Comparison of ENCODE assay signal across 30 mouse cellular contexts in the genomic region with DNA sequence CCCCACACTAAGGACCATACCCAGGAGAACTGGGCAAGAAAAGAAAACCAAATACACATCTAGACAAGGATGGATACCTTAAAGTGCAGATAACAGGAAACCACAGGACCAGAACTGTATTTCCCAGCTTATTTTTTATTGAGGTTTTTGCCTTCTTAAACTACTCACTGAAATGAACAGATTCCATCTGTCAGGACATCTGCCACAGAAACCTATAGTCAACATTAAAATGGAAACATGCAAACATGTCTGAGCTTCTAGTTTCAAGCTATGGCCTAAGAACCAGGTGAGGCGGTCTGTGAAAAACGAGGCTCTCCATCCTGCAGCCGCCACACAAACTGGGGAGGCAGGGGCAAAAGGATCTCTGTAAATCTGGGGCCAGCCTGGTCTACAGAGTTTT. TPM values are rescaled to one million over a fixed set of nuclear protein-coding genes. Genes with fewer than 3 reads are reported as not detected.
DNase-seq lines count a peak whose midpoint lies in the region; ATAC-seq and TF ChIP-seq lines count a peak whose summit lies in the region.
"Had no signal": no experiment of that assay in that cellular context is flagged by ENCODE, and none has a peak within 500 bp of the region (broad histone marks: within the 10 kb centered on the region; RNA-seq: fewer than 3 reads in every experiment).

No protein-coding gene starts in this region.

- H3K36me3 ChIP-seq in forebrain, embryonic 14.5 days (ENCODE audit: control insufficient read depth, insufficient read depth, low read length): peaks cover 5% of the 10 kb centered on the region; the same call in 1 of the 2 replicates
- no peaks in the 10 kb centered on the region for H3K36me3 ChIP-seq in forebrain, embryonic 11.5 days (ENCODE audit: control insufficient read depth, insufficient read depth, low read length)
- H3K36me3 ChIP-seq in liver, embryonic 16.5 days (ENCODE audit: control insufficient read depth, insufficient read depth): peaks cover 2% of the 10 kb centered on the region
- peaks cover 26% of the 10 kb centered on the region for H3K36me3 ChIP-seq in liver, embryonic 11.5 days (ENCODE audit: control insufficient read depth, insufficient read depth, low read length)
- H3K36me3 ChIP-seq: embryonic facial prominence, embryonic 12.5 days; heart, embryonic 15.5 days; midbrain, embryonic 15.5 days had no signal

- H3K27me3 ChIP-seq in forebrain, embryonic 14.5 days (replicated peaks; ENCODE audit: control insufficient read depth, insufficient read depth, low read length): no peaks in the 10 kb centered on the region
- no peaks in the 10 kb centered on the region for H3K27me3 ChIP-seq in forebrain, embryonic 11.5 days (ENCODE audit: control insufficient read depth, insufficient read depth, low read length)
- H3K27me3 ChIP-seq in liver, embryonic 16.5 days (ENCODE audit: control insufficient read depth, insufficient read depth, low read depth, low read length): no peaks in the 10 kb centered on the region
- H3K27me3 ChIP-seq in liver, embryonic 11.5 days (replicated peaks; ENCODE audit: control insufficient read depth, insufficient read depth, low read length): no peaks in the 10 kb centered on the region
- H3K27me3 ChIP-seq: embryonic facial prominence, embryonic 12.5 days; heart, embryonic 15.5 days; limb, embryonic 12.5 days; lung, embryonic 15.5 days; midbrain, embryonic 15.5 days; neural tube, embryonic 12.5 days had no signal

- TF ChIP-seq CTCF in layer of hippocampus, adult 2 months (conservative IDR thresholded peaks at IDR 0.05): no peak

- no peak overlapping the region; the same call in 1 of the 2 replicates for H3K9ac ChIP-seq in forebrain, embryonic 14.5 days (ENCODE audit: low read length)
- no peak overlapping the region for H3K9ac ChIP-seq in forebrain, embryonic 11.5 days (ENCODE audit: low read length)
- no peak overlapping the region for H3K9ac ChIP-seq in liver, embryonic 16.5 days (ENCODE audit: low read depth, low read length)
- no peak overlapping the region for H3K9ac ChIP-seq in liver, embryonic 11.5 days (ENCODE audit: low read depth, low read length)
- H3K9ac ChIP-seq: embryonic facial prominence, embryonic 12.5 days; heart, embryonic 15.5 days; limb, embryonic 12.5 days; liver, embryonic 14.5 days; lung, embryonic 15.5 days; midbrain, embryonic 15.5 days; neural tube, embryonic 12.5 days had no signal

- H3K27ac ChIP-seq in forebrain, embryonic 14.5 days (ENCODE audit: low read depth, low read length): peak overlapping the region; percentile 9; the same call in 1 of the 2 replicates
- no peak overlapping the region for H3K27ac ChIP-seq in forebrain, embryonic 11.5 days (ENCODE audit: low read depth, low read length)
- peak overlapping the region; percentile 73; the same call in 1 of the 2 replicates for H3K27ac ChIP-seq in layer of hippocampus, adult 2 months
- 0 out of 2 replicates have a peak overlapping the region, but pooled peaks have one; percentile 1 for H3K27ac ChIP-seq in liver, embryonic 16.5 days (ENCODE audit: low read length)
- no peak overlapping the region for H3K27ac ChIP-seq in liver, embryonic 11.5 days (ENCODE audit: low read depth, low read length)
- H3K27ac ChIP-seq: embryonic facial prominence, embryonic 12.5 days; heart, embryonic 10.5 days; limb, embryonic 12.5 days; liver, embryonic 14.5 days; lung, embryonic 15.5 days; midbrain, embryonic 10.5 days; midbrain, embryonic 15.5 days; neural tube, embryonic 12.5 days had no signal

- H3K4me3 ChIP-seq in forebrain, embryonic 14.5 days (ENCODE audit: low read depth, low read length): no peak overlapping the region
- no peak overlapping the region for H3K4me3 ChIP-seq in forebrain, embryonic 11.5 days (ENCODE audit: low read depth, low read length)
- no peak overlapping the region for H3K4me3 ChIP-seq in layer of hippocampus, adult 2 months
- no peak overlapping the region for H3K4me3 ChIP-seq in liver, embryonic 16.5 days (ENCODE audit: low read depth, low read length)
- H3K4me3 ChIP-seq in liver, embryonic 11.5 days (ENCODE audit: low read depth, low read length): no peak overlapping the region
- H3K4me3 ChIP-seq: embryonic facial prominence, embryonic 12.5 days; heart, embryonic 10.5 days; heart, embryonic 15.5 days; limb, embryonic 12.5 days; lung, embryonic 15.5 days; midbrain, embryonic 10.5 days; midbrain, embryonic 15.5 days; neural tube, embryonic 12.5 days had no signal

- DNase-seq in forebrain, embryonic 14.5 days (ENCODE audit: low spot score): peak; percentile 58
- DNase-seq in forebrain, embryonic 11.5 days (ENCODE audit: low spot score): no peak
- no peak for DNase-seq in layer of hippocampus, adult 2 months (ENCODE audit: low spot score in 2 of 2)
- DNase-seq in layer of hippocampus, adult 8-10 months (ENCODE audit: low spot score in 2 of 2): no peak
- DNase-seq in liver, embryonic 11.5 days (ENCODE audit: low spot score): no peak
- peak; percentile 85 for DNase-seq in brain, adult 2 months (ENCODE audit: low read depth, low spot score)
- no peak for DNase-seq in spleen, postnatal 4 days (ENCODE audit: low spot score in 2 of 2)
- DNase-seq: adrenal gland, postnatal 25 days; cerebellum, postnatal 36 days; gastrocnemius, postnatal 14 days; heart, adult 11 months; kidney, adult 18-20 months; kidney, postnatal 4 days; right cerebral cortex, postnatal 4 days; thymus, postnatal 25 days had no signal

- peaks cover 9% of the 10 kb centered on the region for H3K4me1 ChIP-seq in forebrain, embryonic 14.5 days (ENCODE audit: control insufficient read depth, insufficient read depth, low read length)
- 0 out of 2 replicates have a peak, but pooled peaks cover 3% of the 10 kb centered on the region for H3K4me1 ChIP-seq in forebrain, embryonic 11.5 days (replicated peaks; ENCODE audit: control insufficient read depth, insufficient read depth, low read length)
- H3K4me1 ChIP-seq in liver, embryonic 16.5 days (ENCODE audit: control insufficient read depth, low read depth, low read length): peaks cover 48% of the 10 kb centered on the region
- peaks cover 36% of the 10 kb centered on the region for H3K4me1 ChIP-seq in liver, embryonic 11.5 days (replicated peaks; ENCODE audit: control insufficient read depth, insufficient read depth, low read length)

- WGBS in forebrain, embryonic 14.5 days: 74% methylated on average over 3 of the region's 3 CpGs
- 92% methylated on average over 3 of the region's 3 CpGs for WGBS in forebrain, embryonic 11.5 days
- WGBS in liver, embryonic 16.5 days (ENCODE audit: insufficient replicate concordance): 70% methylated on average over 3 of the region's 3 CpGs
- WGBS in liver, embryonic 11.5 days: 81% methylated on average over 3 of the region's 3 CpGs

- H3K4me2 ChIP-seq in forebrain, embryonic 14.5 days (ENCODE audit: low read length): no peak overlapping the region
- H3K4me2 ChIP-seq in forebrain, embryonic 11.5 days (ENCODE audit: low read depth, low read length, severe bottlenecking): no peak overlapping the region
- no peak overlapping the region for H3K4me2 ChIP-seq in liver, embryonic 16.5 days (ENCODE audit: low read depth, low read length)
- H3K4me2 ChIP-seq in liver, embryonic 11.5 days: no peak overlapping the region
- H3K4me2 ChIP-seq: embryonic facial prominence, embryonic 12.5 days; heart, embryonic 15.5 days; limb, embryonic 12.5 days; lung, embryonic 15.5 days; midbrain, embryonic 15.5 days; neural tube, embryonic 12.5 days had no signal

- ATAC-seq in forebrain, embryonic 14.5 days: peak; percentile 6; the same call in 1 of the 2 replicates
- ATAC-seq in forebrain, embryonic 11.5 days (replicated peaks; ENCODE audit: low FRiP score): no peak
- ATAC-seq in liver, embryonic 16.5 days (ENCODE audit: low read depth): no peak
- no peak for ATAC-seq in liver, embryonic 11.5 days (replicated peaks; ENCODE audit: low FRiP score)
- ATAC-seq: forebrain, embryonic 16.5 days; hindbrain, embryonic 16.5 days; midbrain, embryonic 15.5 days had no signal

- H3K9me3 ChIP-seq in forebrain, embryonic 14.5 days (replicated peaks; ENCODE audit: control insufficient read depth, low read length): no peaks in the 10 kb centered on the region
- H3K9me3 ChIP-seq in forebrain, embryonic 11.5 days (ENCODE audit: control insufficient read depth, low read length): no peaks in the 10 kb centered on the region
- H3K9me3 ChIP-seq in liver, embryonic 16.5 days (replicated peaks; ENCODE audit: control insufficient read depth, low read length): no peaks in the 10 kb centered on the region
- no peaks in the 10 kb centered on the region for H3K9me3 ChIP-seq in liver, embryonic 11.5 days (ENCODE audit: control insufficient read depth, low read length)
- H3K9me3 ChIP-seq: embryonic facial prominence, embryonic 12.5 days; heart, embryonic 10.5 days; heart, embryonic 15.5 days; limb, embryonic 12.5 days; lung, embryonic 15.5 days; midbrain, embryonic 10.5 days; midbrain, embryonic 15.5 days; neural tube, embryonic 12.5 days had no signal

RNA-seq across cellular contexts. Expression of a gene that starts 7.4 kb away (rescaled TPM):
- polyA plus RNA-seq in forebrain, embryonic 14.5 days (2014; fragmentation: Nextera tagmentation; extraction: Ambion mirVana): 50.0 and 51.3 TPM in 2 replicates
- 41.5 and 50.8 TPM in 2 replicates for polyA plus RNA-seq in forebrain, embryonic 11.5 days (2014; fragmentation: Nextera tagmentation; extraction: Ambion mirVana)
- total RNA-seq in layer of hippocampus, adult 2 months (2021): 10 to 100 TPM; 47.6 to 57.0 TPM
- 10 to 100 TPM; 43.0 to 55.3 (median 48.6) TPM for total RNA-seq in layer of hippocampus, adult 8-10 months (2022)
- polyA plus RNA-seq in liver, embryonic 16.5 days (2015; fragmentation: Nextera tagmentation; extraction: Ambion mirVana): 36.4 and 39.4 TPM in 2 replicates
- polyA plus RNA-seq in liver, embryonic 11.5 days (2014; fragmentation: Nextera tagmentation; extraction: Ambion mirVana): 27.1 and 33.3 TPM in 2 replicates

RNA-seq across cellular contexts. Expression of a gene that starts 27.2 kb away (rescaled TPM):
- 0.14 TPM in 1 of 2 replicates, not detected in the other for polyA plus RNA-seq in forebrain, embryonic 14.5 days (2014; fragmentation: Nextera tagmentation; extraction: Ambion mirVana)
- not detected in 2 replicates for polyA plus RNA-seq in forebrain, embryonic 11.5 days (2014; fragmentation: Nextera tagmentation; extraction: Ambion mirVana)
- under 1 TPM; 0.23 to 0.27 TPM for total RNA-seq in layer of hippocampus, adult 2 months (2021)
- under 1 TPM in 3 of 4 experiments, not detected in 1; 0.22 to 0.30 (median 0.25) TPM for total RNA-seq in layer of hippocampus, adult 8-10 months (2022)
- polyA plus RNA-seq in liver, embryonic 16.5 days (2015; fragmentation: Nextera tagmentation; extraction: Ambion mirVana): 0.46 and 0.88 TPM in 2 replicates
- polyA plus RNA-seq in liver, embryonic 11.5 days (2014; fragmentation: Nextera tagmentation; extraction: Ambion mirVana): 0.84 and 0.86 TPM in 2 replicates
- total RNA-seq: adrenal gland, adult 18-20 months; adrenal gland, postnatal 25 days; megakaryocyte progenitor cell, adult 5-6 weeks had no signal
- polyA plus RNA-seq: limb, embryonic 12.5 days; neural tube, embryonic 12.5 days; stomach, embryonic 14.5 days had no signal

RNA-seq across cellular contexts. Expression of a gene that starts 30.6 kb away (rescaled TPM):
- polyA plus RNA-seq in forebrain, embryonic 14.5 days (2014; fragmentation: Nextera tagmentation; extraction: Ambion mirVana): 21.3 TPM in 2 replicates
- 14.6 and 15.0 TPM in 2 replicates for polyA plus RNA-seq in forebrain, embryonic 11.5 days (2014; fragmentation: Nextera tagmentation; extraction: Ambion mirVana)
- total RNA-seq in layer of hippocampus, adult 2 months (2021): 10 to 100 TPM; 21.4 to 24.4 TPM
- 10 to 100 TPM; 17.9 to 23.7 (median 22.3) TPM for total RNA-seq in layer of hippocampus, adult 8-10 months (2022)
- polyA plus RNA-seq in liver, embryonic 16.5 days (2015; fragmentation: Nextera tagmentation; extraction: Ambion mirVana): 5.1 and 5.5 TPM in 2 replicates
- 12.0 and 14.1 TPM in 2 replicates for polyA plus RNA-seq in liver, embryonic 11.5 days (2014; fragmentation: Nextera tagmentation; extraction: Ambion mirVana)

Comparison
In these comparisons a context has a peak if more than half of its experiments do, and no peak if none do; other contexts are left out.
1. DNase-seq: peak in forebrain, embryonic 14.5 days (single experiment) and brain, adult 2 months (single experiment); none in forebrain, embryonic 11.5 days (single experiment), layer of hippocampus, adult 2 months (0 of 2), layer of hippocampus, adult 8-10 months (0 of 2), liver, embryonic 11.5 days (single experiment) and spleen, postnatal 4 days (0 of 2).
2. H3K27ac ChIP-seq: peak in forebrain, embryonic 14.5 days (single experiment), layer of hippocampus, adult 2 months (single experiment) and liver, embryonic 16.5 days (single experiment); none in forebrain, embryonic 11.5 days (single experiment) and liver, embryonic 11.5 days (single experiment).